Mouse (Mus musculus): ENCODE results near the gene Eef1a1. TPM values are rescaled to one million over a fixed set of nuclear protein-coding genes. Genes with fewer than 3 reads are reported as not detected.
A peak's percentile ranks its signal among the peaks of the same experiment; 100 is the strongest.

The Eef1a1 gene
- total and polyA plus RNA-seq, 2 experiments from 2014 or later: 2,461 to 6,169 TPM

DNA sequence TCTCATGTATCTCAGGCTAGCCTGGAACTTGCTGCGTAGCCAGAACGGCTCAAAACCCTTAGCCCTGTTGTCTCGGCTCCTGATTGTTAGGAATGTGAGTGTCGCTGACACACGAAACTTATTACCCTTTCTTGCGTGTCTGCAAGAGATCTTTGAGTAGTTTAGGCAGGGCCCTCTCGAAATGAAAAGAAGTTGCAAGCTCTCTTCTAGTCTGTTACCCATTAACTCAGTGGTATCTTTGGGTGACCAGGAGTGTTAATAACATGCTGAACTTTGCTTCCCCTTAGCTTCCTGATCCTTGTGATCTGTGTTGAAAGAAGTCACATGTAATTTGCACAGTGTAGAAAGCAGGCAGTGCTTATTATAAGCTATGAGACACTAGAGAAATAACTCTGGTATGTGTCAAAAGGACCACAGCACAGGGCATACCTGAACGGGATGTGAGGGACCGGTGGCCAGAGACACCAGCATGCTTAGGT lies 43.4 kb upstream of the Eef1a1 start:
- ATAC-seq (ENCODE audit: low FRiP score): no peak
- no peak for TF ChIP-seq CTCF (IDR thresholded peaks at IDR 0.05)
- Histone ChIP-seq H3K27ac (ENCODE audit: low read depth, low read length) (no peak overlapping the region), H3K9me3 (ENCODE audit: low read length) (no peaks in the 10 kb centered on the region), H3K9ac (replicated peaks; ENCODE audit: low read length, poor library complexity, severe bottlenecking) (no peak overlapping the region), H3K4me3 (ENCODE audit: low read depth, low read length) (no peak overlapping the region), H3K4me1 (ENCODE audit: insufficient read depth, low read length) (peaks cover 3% of the 10 kb centered on the region; the same call in 1 of the 2 replicates), H3K27me3 (ENCODE audit: insufficient read depth, low read length) (no peaks in the 10 kb centered on the region), H3K36me3 (ENCODE audit: insufficient read depth, low read length) (peaks cover 3% of the 10 kb centered on the region; the same call in 1 of the 2 replicates), H3K4me2 (ENCODE audit: low read depth, low read length, poor library complexity, severe bottlenecking) (no peak overlapping the region)
- WGBS: 83% methylated on average over 9 of the region's 9 CpGs
- no peak for DNase-seq (ENCODE audit: low spot score)

DNA sequence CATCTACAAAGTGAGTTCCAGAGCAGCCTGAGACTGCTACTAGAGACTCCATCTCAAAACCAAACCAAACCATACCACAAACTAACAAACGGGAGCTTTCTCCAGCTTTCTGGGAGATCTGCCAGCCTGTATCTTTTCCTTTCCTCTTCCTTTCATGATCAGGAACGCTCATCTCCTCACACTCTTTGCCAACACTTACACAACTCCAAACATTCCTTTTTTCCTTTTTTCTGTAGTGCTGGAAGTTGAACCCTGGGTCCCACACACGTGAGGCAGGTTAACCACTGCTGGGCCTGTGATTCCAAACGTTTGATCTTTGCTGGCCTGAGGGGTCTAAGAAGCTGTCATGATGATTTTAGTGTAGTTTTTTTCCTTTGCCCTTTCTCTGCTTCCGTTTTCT lies 42.9 kb upstream of the Eef1a1 start:
- ATAC-seq (ENCODE audit: low FRiP score) (no peak), DNase-seq (ENCODE audit: low spot score) (no peak)
- Histone ChIP-seq H3K27me3 (ENCODE audit: insufficient read depth, low read length) (no peaks in the 10 kb centered on the region), H3K9ac (replicated peaks; ENCODE audit: low read length, poor library complexity, severe bottlenecking) (no peak overlapping the region), H3K9me3 (ENCODE audit: low read length) (no peaks in the 10 kb centered on the region), H3K4me2 (ENCODE audit: low read depth, low read length, poor library complexity, severe bottlenecking) (no peak overlapping the region), H3K27ac (ENCODE audit: low read depth, low read length) (no peak overlapping the region), H3K4me3 (ENCODE audit: low read depth, low read length) (no peak overlapping the region), H3K4me1 (ENCODE audit: insufficient read depth, low read length) (no peaks in the 10 kb centered on the region), H3K36me3 (ENCODE audit: insufficient read depth, low read length) (peaks cover 3% of the 10 kb centered on the region; the same call in 1 of the 2 replicates)
- no peak for TF ChIP-seq CTCF (IDR thresholded peaks at IDR 0.05)
- WGBS: 57% methylated on average over 5 of the region's 5 CpGs

DNA sequence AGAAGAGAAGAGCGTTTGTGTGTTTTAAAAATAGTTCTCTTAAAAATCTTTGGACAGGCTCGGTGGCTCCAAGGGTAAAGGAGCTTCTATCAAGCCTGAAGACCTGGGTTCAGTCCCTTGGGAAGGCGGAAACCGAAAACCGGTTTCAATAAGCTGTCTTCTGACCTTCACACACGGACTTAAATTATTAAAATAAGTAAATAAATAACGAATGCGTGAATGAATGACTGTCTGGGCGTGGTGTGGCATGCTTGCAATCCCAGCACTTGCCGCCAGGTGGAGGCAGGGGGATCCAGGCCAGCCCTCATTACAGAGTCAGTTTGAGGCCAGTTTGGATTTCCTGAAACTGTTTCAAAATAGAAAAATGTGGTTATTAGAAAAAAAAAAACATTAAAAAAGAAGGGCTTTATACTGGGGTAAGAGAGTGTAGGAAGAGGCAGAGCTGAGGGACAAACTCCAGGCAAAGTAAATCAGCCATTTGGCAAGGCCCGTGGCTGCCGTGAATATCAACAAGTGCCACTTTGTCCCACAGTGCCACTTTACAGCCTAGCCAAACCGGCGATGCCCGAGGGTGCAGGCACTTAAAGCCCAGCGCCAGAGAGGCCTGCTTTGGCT lies 38.9 kb upstream of the Eef1a1 start:
- peak; percentile 83 for ATAC-seq (ENCODE audit: low FRiP score)
- Histone ChIP-seq H3K36me3 (ENCODE audit: insufficient read depth, low read length) (no peaks in the 10 kb centered on the region), H3K9me3 (ENCODE audit: low read length) (no peaks in the 10 kb centered on the region), H3K9ac (replicated peaks; ENCODE audit: low read length, poor library complexity, severe bottlenecking) (peak overlapping the region; percentile 71), H3K27ac (ENCODE audit: low read depth, low read length) (peak overlapping the region; percentile 96), H3K4me3 (ENCODE audit: low read depth, low read length) (peak overlapping the region; percentile 40), H3K4me1 (ENCODE audit: insufficient read depth, low read length) (no peaks in the 10 kb centered on the region), H3K4me2 (ENCODE audit: low read depth, low read length, poor library complexity, severe bottlenecking) (peak overlapping the region; percentile 75), H3K27me3 (ENCODE audit: insufficient read depth, low read length) (no peaks in the 10 kb centered on the region)
- peak; percentile 94 for TF ChIP-seq CTCF (IDR thresholded peaks at IDR 0.05)
- WGBS: 2% methylated on average over 16 of the region's 16 CpGs
- peak; percentile 77 for DNase-seq (ENCODE audit: low spot score)

DNA sequence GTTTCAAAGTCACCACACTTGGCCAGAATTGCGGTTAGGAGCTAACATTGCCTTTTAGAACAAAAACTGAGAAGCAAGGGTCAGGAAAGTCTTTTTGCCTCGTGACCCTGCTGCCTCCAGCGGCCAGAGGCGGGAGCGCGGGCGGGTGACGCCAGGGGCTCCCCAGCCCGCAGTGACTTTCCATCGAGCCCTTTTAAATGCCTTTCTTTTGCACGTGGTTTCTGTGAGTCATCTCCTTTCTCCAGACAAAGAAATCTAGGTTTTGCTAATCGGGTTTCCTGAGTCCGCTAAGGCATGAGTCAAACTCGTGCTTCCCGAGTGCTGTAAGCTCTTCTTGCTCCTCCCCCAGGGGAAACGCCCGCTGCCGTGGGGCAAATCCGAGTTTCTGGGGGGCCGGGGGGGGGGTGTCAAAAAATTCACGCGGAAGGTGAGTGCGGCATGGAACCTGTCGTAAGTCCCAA lies 38.4 kb upstream of the Eef1a1 start:
- peak; percentile 90 for DNase-seq (ENCODE audit: low spot score)
- H3K9me3 ChIP-seq (ENCODE audit: low read length): no peaks in the 10 kb centered on the region
- under 1% methylated on average over 24 of the region's 24 CpGs for WGBS
- H3K27me3 ChIP-seq (ENCODE audit: insufficient read depth, low read length): no peaks in the 10 kb centered on the region
- peak overlapping the region; percentile 40 for H3K4me3 ChIP-seq (ENCODE audit: low read depth, low read length)
- H3K36me3 ChIP-seq (ENCODE audit: insufficient read depth, low read length): no peaks in the 10 kb centered on the region
- peak overlapping the region; percentile 71 for H3K9ac ChIP-seq (replicated peaks; ENCODE audit: low read length, poor library complexity, severe bottlenecking)
- peak; percentile 91 for ATAC-seq (ENCODE audit: low FRiP score)
- no peaks in the 10 kb centered on the region for H3K4me1 ChIP-seq (ENCODE audit: insufficient read depth, low read length)
- H3K4me2 ChIP-seq (ENCODE audit: low read depth, low read length, poor library complexity, severe bottlenecking): peak overlapping the region; percentile 75
- peak overlapping the region; percentile 96 for H3K27ac ChIP-seq (ENCODE audit: low read depth, low read length)
- peak; percentile 77 for TF ChIP-seq CTCF (IDR thresholded peaks at IDR 0.05)

DNA sequence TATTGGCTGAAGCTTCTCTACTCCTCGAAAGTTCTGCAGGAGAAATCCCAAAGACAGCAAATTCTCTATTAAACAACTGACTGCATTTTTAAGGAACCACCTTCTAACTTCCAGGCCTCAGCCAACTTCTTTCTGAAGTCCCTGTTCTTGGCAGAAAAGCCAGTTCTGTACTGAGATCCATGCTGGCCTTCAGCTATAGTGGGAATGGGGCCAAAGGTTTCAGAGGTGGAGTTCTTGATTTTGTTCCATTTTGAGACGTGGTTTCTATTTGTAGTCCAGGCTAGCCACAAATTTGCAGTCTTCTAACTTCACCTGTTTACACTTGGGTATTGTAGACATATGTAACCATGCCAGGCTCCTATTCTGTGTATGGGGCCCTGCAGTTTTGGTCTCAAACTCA lies 37.3 kb upstream of the Eef1a1 start:
- TF ChIP-seq CTCF (IDR thresholded peaks at IDR 0.05): no peak
- no peak overlapping the region for H3K4me3 ChIP-seq (ENCODE audit: low read depth, low read length)
- DNase-seq (ENCODE audit: low spot score): no peak
- 81% methylated on average over 2 of the region's 2 CpGs for WGBS
- no peaks in the 10 kb centered on the region for H3K9me3 ChIP-seq (ENCODE audit: low read length)
- no peak overlapping the region for H3K9ac ChIP-seq (replicated peaks; ENCODE audit: low read length, poor library complexity, severe bottlenecking)
- no peaks in the 10 kb centered on the region for H3K36me3 ChIP-seq (ENCODE audit: insufficient read depth, low read length)
- no peak overlapping the region for H3K4me2 ChIP-seq (ENCODE audit: low read depth, low read length, poor library complexity, severe bottlenecking)
- no peaks in the 10 kb centered on the region for H3K27me3 ChIP-seq (ENCODE audit: insufficient read depth, low read length)
- no peaks in the 10 kb centered on the region for H3K4me1 ChIP-seq (ENCODE audit: insufficient read depth, low read length)
- H3K27ac ChIP-seq (ENCODE audit: low read depth, low read length): no peak overlapping the region
- no peak for ATAC-seq (ENCODE audit: low FRiP score)

DNA sequence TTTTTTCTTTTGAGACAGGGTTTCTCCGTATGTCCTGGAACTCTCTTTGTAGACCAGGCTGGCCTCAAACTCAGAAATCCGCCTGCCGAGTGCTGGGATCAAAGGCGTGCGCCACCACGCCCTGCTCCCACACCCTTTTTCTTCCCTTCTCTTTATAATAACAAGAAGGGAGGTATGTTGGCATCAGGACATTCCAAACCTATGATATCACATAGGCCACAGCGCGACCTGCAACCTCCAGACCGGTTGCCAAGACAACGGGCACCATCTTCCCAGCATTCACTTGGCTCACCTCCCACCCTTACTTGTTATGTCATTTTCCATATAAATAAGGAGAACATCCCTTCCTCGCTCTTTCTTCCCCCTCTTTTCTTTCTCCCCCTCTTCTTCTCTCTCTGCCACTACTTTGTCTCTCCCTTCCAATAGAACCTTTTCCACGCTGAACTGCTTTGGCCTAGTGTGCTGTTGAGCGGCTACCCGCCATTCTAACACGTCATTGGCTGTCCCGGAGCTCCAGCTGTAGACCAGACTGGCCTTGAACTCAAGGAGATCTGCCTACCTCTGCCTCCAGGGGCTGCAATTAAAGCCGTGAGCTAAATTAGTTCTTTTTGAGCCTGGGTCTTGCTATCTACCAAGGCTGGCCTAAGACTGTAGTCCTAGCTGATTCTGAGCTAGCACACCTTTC lies 36.6 kb upstream of the Eef1a1 start:
- Histone ChIP-seq H3K9ac (replicated peaks; ENCODE audit: low read length, poor library complexity, severe bottlenecking) (no peak overlapping the region), H3K4me1 (ENCODE audit: insufficient read depth, low read length) (no peaks in the 10 kb centered on the region), H3K4me3 (ENCODE audit: low read depth, low read length) (no peak overlapping the region), H3K9me3 (ENCODE audit: low read length) (no peaks in the 10 kb centered on the region), H3K27ac (ENCODE audit: low read depth, low read length) (no peak overlapping the region), H3K36me3 (ENCODE audit: insufficient read depth, low read length) (no peaks in the 10 kb centered on the region), H3K27me3 (ENCODE audit: insufficient read depth, low read length) (no peaks in the 10 kb centered on the region), H3K4me2 (ENCODE audit: low read depth, low read length, poor library complexity, severe bottlenecking) (no peak overlapping the region)
- no peak for TF ChIP-seq CTCF (IDR thresholded peaks at IDR 0.05)
- DNase-seq (ENCODE audit: low spot score) (no peak), ATAC-seq (ENCODE audit: low FRiP score) (no peak)
- 93% methylated on average over 17 of the region's 17 CpGs for WGBS

Measured in midbrain, postnatal 0 days (tissue).